Mouse (Mus musculus) left cerebral cortex, postnatal 10 days (tissue): ENCODE data around the gene Phrf1. TPM values are rescaled to one million over a fixed set of nuclear protein-coding genes. Genes with fewer than 3 reads are reported as not detected.

Experiments
- DNase-seq, 2 experiments: peaks; one replicate each; pipeline ENCODE4 v3.0.0; 2021 to 2022; ENCODE audit warnings: low spot score in 2 of 2, mixed read lengths in 1 of 2; ENCODE audit errors: extremely low spot score in 1 of 2
- intact Hi-C: fragments of 180-260 bp; cut with DNase I; formaldehyde crosslinking; loops from one replicate; pipeline ENCODE4 v1.15.1; 2025
- total RNA-seq, 2 experiments: library from RNA; stranded (reverse); gene quantifications; 2 replicates each; pipeline ENCODE4 v1.2.3; 2021

The Phrf1 gene
- total RNA-seq, 2 experiments from 2014 or later = 63.6 to 69.6 TPM

- no peak for DNase-seq
- intact Hi-C loops = no loop called here
These were observed 49.4 kb downstream of the Phrf1 start for GRCm38 (mm10) chr7:141277701-141278678.

- intact Hi-C loops = no loop called here
- no peak for DNase-seq
These were observed 50.4 kb downstream of the Phrf1 start, which contains the start of gene Sct for GRCm38 (mm10) chr7:141278766-141279590. Gene Sct, minus strand, starts transcription at chr7:141279133.

GRCm38 (mm10) chr7:141281442-141281841, 52.9 kb downstream of the Phrf1 start:
- no peak for DNase-seq
- intact Hi-C loops = no loop called here

GRCm38 (mm10) chr7:141282756-141283155, 54.2 kb downstream of the Phrf1 start:
- intact Hi-C loops = no loop called here

GRCm38 (mm10) chr7:141288042-141288441, 59.5 kb downstream of the Phrf1 start:
- intact Hi-C loops = no loop called here
- no peak for DNase-seq

More at GRCm38 (mm10) chr7:141282756-141283155, 54.2 kb downstream of the Phrf1 start:
- no peak for DNase-seq

- peak in 1 of 2 experiments; percentile 44 for DNase-seq
- intact Hi-C loops = no loop called here
These were observed 63.5 kb downstream of the Phrf1 start, which contains the start of gene Drd4 for GRCm38 (mm10) chr7:141291921-141292582. Gene Drd4, plus strand, starts transcription at chr7:141292006.

GRCm38 (mm10) chr7:141292583-141293388, 64.2 kb downstream of the Phrf1 start:
- intact Hi-C loops = no loop called here
- no peak for DNase-seq

- peak in 1 of 2 experiments; percentile 50 for DNase-seq
- intact Hi-C loops = no loop called here
These were observed 65.4 kb downstream of the Phrf1 start for GRCm38 (mm10) chr7:141293852-141294471.

GRCm38 (mm10) chr7:141294479-141294878, 65.9 kb downstream of the Phrf1 start:
- intact Hi-C loops = no loop called here
- no peak for DNase-seq

GRCm38 (mm10) chr7:141297926-141298650, 69.5 kb downstream of the Phrf1 start:
- intact Hi-C loops = no loop called here
- DNase-seq = no peak

GRCm38 (mm10) chr7:141299175-141299574, 70.6 kb downstream of the Phrf1 start:
- intact Hi-C loops = no loop called here
- DNase-seq = peak in 1 of 2 experiments; percentile 9

GRCm38 (mm10) chr7:141301386-141301785, 72.8 kb downstream of the Phrf1 start:
- DNase-seq = no peak
- intact Hi-C loops = loop anchor here (5.0 kb wide), 1 partner anchor 54 kb away; no protein-coding TSS in a partner anchor

GRCm38 (mm10) chr7:141302702-141303268, 74.2 kb downstream of the Phrf1 start:
- intact Hi-C loops = loop anchor here (5.0 kb wide), 1 partner anchor 55 kb away; no protein-coding TSS in a partner anchor

GRCm38 (mm10) chr7:141304537-141304936, 76.0 kb downstream of the Phrf1 start:
- no peak for DNase-seq
- intact Hi-C loops = loop anchor here (5.0 kb wide), 1 partner anchor 57 kb away; no protein-coding TSS in a partner anchor

More at GRCm38 (mm10) chr7:141302702-141303268, 74.2 kb downstream of the Phrf1 start:
- DNase-seq = no peak
